Mouse (Mus musculus): ENCODE data around the gene Aptx.

The Aptx gene

GRCm38 (mm10) chr4:40666237-40667012 lies 36.6 kb downstream of the Aptx start:
- no peak for DNase-seq

GRCm38 (mm10) chr4:40651055-40651454 lies 51.9 kb downstream of the Aptx start:
- no peak for DNase-seq

- DNase-seq: no peak
Measured at GRCm38 (mm10) chr4:40649111-40649510, 53.9 kb downstream of the Aptx start.

- no peak for DNase-seq
Measured at GRCm38 (mm10) chr4:40643567-40643966, 59.4 kb downstream of the Aptx start.

DNA sequence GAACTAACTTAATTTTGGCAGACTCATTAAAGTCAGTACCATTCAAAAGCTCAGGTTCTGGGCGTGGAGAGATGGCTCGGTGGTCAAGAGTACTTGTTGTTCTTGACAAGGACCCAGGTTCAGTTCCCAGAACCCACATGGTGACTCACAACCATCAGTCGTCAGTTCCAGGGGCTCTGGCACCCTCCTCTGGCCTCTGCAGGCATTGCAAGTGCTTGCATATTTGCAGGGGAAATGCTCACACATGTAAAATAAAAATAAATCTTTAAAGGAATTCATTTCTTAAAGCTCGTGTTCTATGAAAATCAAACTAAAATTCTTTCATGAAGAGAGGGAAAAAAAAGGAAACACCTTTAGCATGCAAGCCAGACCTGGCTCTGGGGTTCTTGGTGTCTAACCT lies 62.0 kb downstream of the Aptx start:
- no peak for DNase-seq
